Mouse (Mus musculus) bone marrow, adult 2 months (tissue): Measurements from ENCODE around the gene Pde10a. TPM values are rescaled to one million over a fixed set of nuclear protein-coding genes. Genes with fewer than 3 reads are reported as not detected.

Experiments used
- H3K27ac ChIP-seq: fragments of 200-500 bp; 2 replicates; pipeline ENCODE4 v1.5.1; 2012; ENCODE audit warnings: low read depth, mild to moderate bottlenecking, control low read depth, inconsistent platforms, low read length; ENCODE audit not compliant: control insufficient read depth, poor library complexity, insufficient read depth
- H3K4me1 ChIP-seq: fragments of 200-500 bp; 2 replicates; pipeline ENCODE4 v1.6.1; 2011; ENCODE audit warnings: low read length; ENCODE audit not compliant: control insufficient read depth, insufficient read depth
- H3K4me3 ChIP-seq: fragments of 200-500 bp; replicated peaks from 2 replicates; pipeline ENCODE3; 2011; ENCODE audit warnings: mild to moderate bottlenecking, low read depth, low read length, control low read depth; ENCODE audit not compliant: control insufficient read depth
- CTCF ChIP-seq: fragments of 200-500 bp; IDR thresholded peaks from 2 replicates; pipeline ENCODE4 v1.5.1; 2011; ENCODE audit warnings: low read length, control low read depth; ENCODE audit not compliant: control insufficient read depth, insufficient read depth
- POLR2A ChIP-seq: fragments of 200-500 bp; IDR thresholded peaks from 2 replicates; pipeline ENCODE4 v1.6.1; 2011; ENCODE audit warnings: low read depth, mild to moderate bottlenecking, control low read depth, low read length, borderline replicate concordance; ENCODE audit not compliant: control insufficient read depth
- WGBS: fragments of 180-500 bp; shearing (Covaris S2); methylation state at CpG from one replicate; pipeline ENCODE4 v1.1.7; 2018; 5-methylcytosine and 5-hydroxymethylcytosine counted together
- polyA plus RNA-seq: library from polyadenylated mRNA; stranded (reverse); fragments of >200 nt; gene quantifications from 2 replicates; pipeline ENCODE4 v1.2.4, GENCODE M21; 2011; ENCODE audit warnings: low replicate concordance; ENCODE audit not compliant: missing spikeins, insufficient read depth, insufficient read length

Pde10a gene
- polyA plus RNA-seq, 1 experiment = 5.5 TPM

GRCm38 (mm10) chr17:8648310-8648709, 123.1 kb downstream of the Pde10a start:
- WGBS = 22% methylated on average over 3 of the region's 3 CpGs

DNA sequence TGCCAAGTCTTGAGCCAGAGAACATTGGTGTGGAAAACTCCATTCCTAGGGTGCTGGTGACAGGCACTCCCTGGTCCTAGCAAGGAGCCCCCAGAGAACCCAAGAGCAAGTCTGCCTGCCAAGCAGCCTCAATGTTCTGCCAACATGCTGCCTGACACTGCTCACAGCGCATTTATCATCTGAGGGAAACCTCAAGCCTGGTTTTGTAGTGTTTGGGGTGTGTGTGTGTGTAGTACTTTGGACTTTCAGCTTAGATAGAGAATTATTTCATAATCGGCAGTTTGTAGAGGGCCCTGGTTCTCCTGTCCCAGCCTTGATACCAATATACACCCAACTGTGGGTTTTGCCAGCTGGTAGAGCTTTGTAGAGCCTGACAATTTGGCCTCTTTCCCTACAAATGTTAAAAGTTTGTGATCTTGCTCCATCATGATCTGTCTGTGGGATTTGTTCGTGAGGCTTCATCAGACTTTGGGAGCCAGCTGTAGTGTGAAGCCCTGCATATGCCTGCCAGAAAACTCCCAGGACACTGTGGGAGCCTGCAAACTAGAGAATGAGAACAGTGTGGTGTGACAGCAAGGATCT, 127.6 kb downstream of the Pde10a start:
- WGBS = 76% methylated on average over 3 of the region's 3 CpGs
- H3K4me1 ChIP-seq = no peaks in the 10 kb centered on the region
- no peak overlapping the region for H3K4me3 ChIP-seq
- no peak overlapping the region for H3K27ac ChIP-seq
- TF ChIP-seq POLR2A (no peak), CTCF (no peak)

More at GRCm38 (mm10) chr17:8648310-8648709, 123.1 kb downstream of the Pde10a start:
- Histone ChIP-seq H3K27ac (no peak overlapping the region), H3K4me1 (no peaks in the 10 kb centered on the region), H3K4me3 (no peak overlapping the region)
- TF ChIP-seq POLR2A = no peak
- TF ChIP-seq CTCF = no peak

- Histone ChIP-seq H3K4me1 (no peaks in the 10 kb centered on the region), H3K4me3 (no peak overlapping the region), H3K27ac (no peak overlapping the region)
- WGBS = 85% methylated on average over 9 of the region's 9 CpGs
- TF ChIP-seq CTCF (no peak), POLR2A (no peak)
Measured at GRCm38 (mm10) chr17:8657661-8658060, 132.5 kb downstream of the Pde10a start.

DNA sequence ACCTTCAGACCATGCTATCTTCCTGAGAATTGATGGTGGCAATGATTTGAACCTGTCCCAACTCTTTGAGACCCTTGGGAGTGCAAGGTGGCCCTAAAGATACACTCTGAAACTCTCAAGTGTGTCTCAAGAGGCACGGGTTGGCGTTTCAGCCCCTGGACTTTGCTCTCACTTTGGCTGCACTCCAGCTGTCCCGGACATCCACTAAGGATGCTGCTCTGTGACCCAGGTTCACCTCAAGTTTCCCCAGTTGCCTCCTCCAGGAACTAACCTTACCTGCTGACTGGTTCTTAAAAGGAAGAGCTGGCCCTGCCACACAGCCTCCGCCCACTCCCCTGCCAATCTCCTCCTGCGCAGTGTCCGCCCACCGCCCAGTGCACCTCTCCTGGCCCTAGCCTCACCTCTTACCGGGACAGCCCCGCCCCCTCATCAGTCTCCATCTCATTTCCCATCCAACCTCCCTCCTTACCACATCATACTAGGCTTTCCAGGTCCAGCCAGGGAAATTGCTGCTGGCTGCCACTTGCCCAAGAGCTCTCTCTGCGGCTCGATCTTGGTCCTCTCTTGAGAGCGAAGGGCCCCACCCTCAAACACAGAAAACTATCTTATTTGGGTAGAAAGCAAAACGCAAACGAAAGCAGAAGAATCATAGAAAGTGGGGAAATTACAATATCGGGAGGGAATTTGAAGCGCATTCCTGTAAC, 133.7 kb downstream of the Pde10a start:
- Histone ChIP-seq H3K4me3 (no peak overlapping the region), H3K27ac (no peak overlapping the region), H3K4me1 (no peaks in the 10 kb centered on the region)
- 71% methylated on average over 16 of the region's 16 CpGs for WGBS
- TF ChIP-seq POLR2A = no peak
- TF ChIP-seq CTCF = no peak

GRCm38 (mm10) chr17:8666912-8667311, 141.7 kb downstream of the Pde10a start:
- H3K27ac ChIP-seq = no peak overlapping the region
- no peaks in the 10 kb centered on the region for H3K4me1 ChIP-seq
- H3K4me3 ChIP-seq = no peak overlapping the region
- no peak for TF ChIP-seq POLR2A
- TF ChIP-seq CTCF = no peak
- 73% methylated on average over 5 of the region's 5 CpGs for WGBS

DNA sequence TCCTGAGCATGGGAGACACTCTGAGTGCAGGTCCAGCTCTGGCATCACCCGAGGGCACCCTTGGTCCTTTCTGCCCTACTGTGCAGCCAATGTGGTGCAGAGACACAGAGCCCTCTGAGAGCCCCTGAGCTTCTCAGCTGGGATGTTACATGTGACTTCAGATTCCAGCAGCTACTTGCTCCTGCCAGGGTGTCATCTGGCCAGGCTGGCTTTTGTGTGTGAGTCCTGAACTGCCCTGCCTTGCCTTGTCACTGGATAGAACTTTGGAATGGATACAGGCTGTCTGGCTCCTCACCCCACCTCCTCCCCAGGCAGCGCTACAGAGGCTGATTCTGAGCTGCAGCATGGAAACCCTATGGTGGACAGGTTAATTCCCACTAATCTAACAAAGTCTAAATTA, 149.5 kb downstream of the Pde10a start:
- no peaks in the 10 kb centered on the region for H3K4me1 ChIP-seq
- H3K27ac ChIP-seq = no peak overlapping the region
- 84% methylated on average over 2 of the region's 2 CpGs for WGBS
- no peak overlapping the region for H3K4me3 ChIP-seq
- no peak for TF ChIP-seq CTCF
- no peak for TF ChIP-seq POLR2A

GRCm38 (mm10) chr17:8686356-8686755, 161.2 kb downstream of the Pde10a start:
- WGBS = 65% methylated on average over 7 of the region's 7 CpGs
- Histone ChIP-seq H3K27ac (no peak overlapping the region), H3K4me1 (no peaks in the 10 kb centered on the region), H3K4me3 (no peak overlapping the region)
- TF ChIP-seq POLR2A (no peak), CTCF (no peak)

- TF ChIP-seq CTCF = no peak
- no peak for TF ChIP-seq POLR2A
- 65% methylated on average over 3 of the region's 3 CpGs for WGBS
- no peaks in the 10 kb centered on the region for H3K4me1 ChIP-seq
- no peak overlapping the region for H3K27ac ChIP-seq
- no peak overlapping the region for H3K4me3 ChIP-seq
Measured at GRCm38 (mm10) chr17:8688096-8688495, 162.9 kb downstream of the Pde10a start.

DNA sequence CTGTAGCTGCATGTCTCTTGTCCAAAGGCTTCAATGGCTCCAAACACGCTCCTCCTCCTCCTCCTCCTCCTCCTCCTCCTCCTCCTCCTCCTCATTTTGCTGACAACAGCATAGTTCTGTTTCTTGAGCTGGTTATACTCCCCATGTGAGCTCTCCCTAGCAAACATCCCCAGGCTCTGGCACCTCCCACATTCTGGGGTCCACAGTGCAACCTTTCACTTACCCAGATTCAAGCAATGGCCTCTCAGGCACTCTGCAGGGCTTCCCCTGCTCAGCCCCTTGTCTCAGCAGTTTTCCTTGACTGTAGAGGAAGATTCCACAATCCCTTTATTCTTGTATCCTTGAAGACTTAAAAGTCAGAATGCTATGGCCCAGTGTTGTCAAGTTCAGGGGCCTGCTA, 173.1 kb downstream of the Pde10a start:
- Histone ChIP-seq H3K4me3 (no peak overlapping the region), H3K27ac (no peak overlapping the region), H3K4me1 (no peaks in the 10 kb centered on the region)
- no peak for TF ChIP-seq POLR2A
- no peak for TF ChIP-seq CTCF
- WGBS = 92% methylated on average over 1 of the region's 1 CpGs
